In genomic region chr11:55326211-55326610, GRCm38 (mm10) we compare ENCODE assay signal across 14 mouse cellular contexts. TPM values are rescaled to one million over a fixed set of nuclear protein-coding genes. Genes with fewer than 3 reads are reported as not detected.
DNase-seq lines count a peak whose midpoint lies in the region; ATAC-seq and TF ChIP-seq lines count a peak whose summit lies in the region.
"Had no signal": no experiment of that assay in that cellular context is flagged by ENCODE, and none has a peak within 500 bp of the region (broad histone marks: within the 10 kb centered on the region; RNA-seq: fewer than 3 reads in every experiment).

No protein-coding gene starts in this region.

- no peak for TF ChIP-seq RAD21 in MEL (IDR thresholded peaks at IDR 0.05; ENCODE audit: low read depth, low read length)

- H3K4me1 ChIP-seq in kidney, embryonic 14.5 days (ENCODE audit: control insufficient read depth, insufficient read depth, low read length), result peaks cover 9% of the 10 kb centered on the region; the same call in 1 of the 2 replicates
- no peaks in the 10 kb centered on the region for H3K4me1 ChIP-seq in MEL (ENCODE audit: control insufficient read depth in 1 of 2, insufficient read depth in 2 of 2, low read length in 2 of 2)
- H3K4me1 ChIP-seq: midbrain, embryonic 10.5 days had no signal

- DNase-seq in cerebellum, postnatal 10 days, result peak; percentile 51 to 60
- DNase-seq in cerebellum, postnatal 36 days, result no peak
- DNase-seq in kidney, adult 9 months, result peak; percentile 4
- DNase-seq in MEL (ENCODE audit: low read depth, low spot score), result peak; percentile 9
- peak; percentile 37 for DNase-seq in kidney, postnatal 14 days
- DNase-seq in heart, adult 11 months, result no peak
- DNase-seq: heart, postnatal 4 days; liver, postnatal 0 days; thymus, postnatal 36 days had no signal

- no peak overlapping the region for H3K27ac ChIP-seq in kidney, embryonic 14.5 days (ENCODE audit: low read depth, low read length)
- H3K27ac ChIP-seq in MEL (ENCODE audit: control insufficient read depth, low read depth, low read length), result no peak overlapping the region
- H3K27ac ChIP-seq: limb, embryonic 13.5 days; midbrain, embryonic 10.5 days; stomach, postnatal 0 days had no signal

- H3K36me3 ChIP-seq in kidney, embryonic 14.5 days (ENCODE audit: control insufficient read depth, insufficient read depth, low read length), result no peaks in the 10 kb centered on the region
- no peaks in the 10 kb centered on the region for H3K36me3 ChIP-seq in MEL (ENCODE audit: control insufficient read depth in 1 of 2, insufficient read depth in 2 of 2, low read length in 2 of 2)
- H3K36me3 ChIP-seq: heart, embryonic 12.5 days; limb, embryonic 13.5 days; midbrain, embryonic 10.5 days had no signal

- no peak; the same call in 1 of the 2 replicates for ATAC-seq in kidney, embryonic 14.5 days (ENCODE audit: low FRiP score, low TSS enrichment)
- ATAC-seq: liver, postnatal 0 days had no signal

- no peak for TF ChIP-seq POLR2A in MEL (IDR thresholded peaks at IDR 0.05; ENCODE audit: control insufficient read depth in 1 of 2, insufficient read depth in 1 of 2, low read depth in 1 of 2, low read length in 2 of 2, poor library complexity in 1 of 2)

- TF ChIP-seq CTCF in MEL (IDR thresholded peaks at IDR 0.05 in 2 of 3, conservative IDR thresholded peaks at IDR 0.05 in 1 of 3; ENCODE audit: control insufficient read depth in 1 of 3, insufficient read depth in 1 of 3, low read depth in 2 of 3, low read length in 3 of 3, poor library complexity in 1 of 3, severe bottlenecking in 1 of 3), result no peak

- no peaks in the 10 kb centered on the region for H3K9me3 ChIP-seq in kidney, embryonic 14.5 days (ENCODE audit: control insufficient read depth, low read length)
- H3K9me3 ChIP-seq in MEL (replicated peaks; ENCODE audit: insufficient read depth, low read length), result no peaks in the 10 kb centered on the region
- H3K9me3 ChIP-seq: heart, embryonic 12.5 days; midbrain, embryonic 10.5 days had no signal

- no peaks in the 10 kb centered on the region for H3K79me2 ChIP-seq in MEL (ENCODE audit: control insufficient read depth, insufficient read depth, low read length, poor library complexity)

- H3K4me2 ChIP-seq in kidney, embryonic 14.5 days (replicated peaks; ENCODE audit: low read depth, low read length), result no peak overlapping the region
- H3K4me2 ChIP-seq: heart, embryonic 12.5 days; limb, embryonic 13.5 days had no signal

- H3K27me3 ChIP-seq in kidney, embryonic 14.5 days (ENCODE audit: control insufficient read depth, insufficient read depth, low read length), result no peaks in the 10 kb centered on the region
- H3K27me3 ChIP-seq in MEL (ENCODE audit: control insufficient read depth in 1 of 2, insufficient read depth in 2 of 2, low read length in 2 of 2), result peaks cover 8 to 13% of the 10 kb centered on the region in 2 experiments
- H3K27me3 ChIP-seq: heart, embryonic 12.5 days; limb, embryonic 13.5 days had no signal

- H3K9ac ChIP-seq in kidney, embryonic 14.5 days (ENCODE audit: low read depth, low read length), result no peak overlapping the region
- no peak overlapping the region for H3K9ac ChIP-seq in MEL (ENCODE audit: control insufficient read depth, low read depth, low read length, poor library complexity, severe bottlenecking)
- H3K9ac ChIP-seq: heart, embryonic 12.5 days; limb, embryonic 13.5 days; liver, postnatal 0 days had no signal

- no peak for TF ChIP-seq EP300 in MEL (IDR thresholded peaks at IDR 0.05; ENCODE audit: low read depth in 1 of 2, low read length in 2 of 2)

- H3K4me3 ChIP-seq in kidney, embryonic 14.5 days (ENCODE audit: low read length), result no peak overlapping the region
- H3K4me3 ChIP-seq in MEL (ENCODE audit: control insufficient read depth in 1 of 2, insufficient read depth in 1 of 2, low read depth in 2 of 2, low read length in 2 of 2), result no peak overlapping the region
- H3K4me3 ChIP-seq: heart, embryonic 12.5 days; limb, embryonic 13.5 days; midbrain, embryonic 10.5 days had no signal

- 72% methylated on average over 7 of the region's 7 CpGs for WGBS in kidney, embryonic 14.5 days

TF ChIP-seq in MEL, 35 proteins besides CTCF, POLR2A, EP300 and RAD21:
- TF ChIP-seq ZMIZ1 (IDR thresholded peaks at IDR 0.05; ENCODE audit: low read depth, low read length), result no peak
- TF ChIP-seq NRF1 (IDR thresholded peaks at IDR 0.05; ENCODE audit: insufficient read depth, low read depth, low read length, poor library complexity, severe bottlenecking), result no peak
- TF ChIP-seq MEF2A (IDR thresholded peaks at IDR 0.05; ENCODE audit: extremely low read depth, insufficient replicate concordance, low read depth, low read length, poor library complexity, severe bottlenecking), result no peak
- no peak for TF ChIP-seq JUND (IDR thresholded peaks at IDR 0.05; ENCODE audit: low read depth, low read length)
- TF ChIP-seq MAX (IDR thresholded peaks at IDR 0.05; ENCODE audit: low read length), result no peak
- TF ChIP-seq MYB (IDR thresholded peaks at IDR 0.05; ENCODE audit: low read depth, low read length), result no peak
- TF ChIP-seq SIN3A (IDR thresholded peaks at IDR 0.05; ENCODE audit: low read length), result no peak
- TF ChIP-seq ELF1 (IDR thresholded peaks at IDR 0.05; ENCODE audit: low read depth, low read length), result no peak

RNA-seq across cellular contexts. Expression of gene Fat2, which starts 10.2 kb away (rescaled TPM):
- polyA plus RNA-seq in kidney, embryonic 14.5 days (2014; fragmentation: Nextera tagmentation; extraction: Ambion mirVana), result 0.04 and 0.16 TPM in 2 replicates
- under 0.01 and 0.03 TPM in 2 replicates for total RNA-seq in MEL (2012; rRNA removed)
- under 1 TPM in 1 of 2 experiments, not detected in 1; 0.01 TPM for polyA plus RNA-seq in MEL (2012; ENCODE audit: insufficient read depth in 1 of 2, insufficient read length in 2 of 2, low read depth in 1 of 2, low replicate concordance in 2 of 2, missing spikeins in 1 of 2)
- polyA plus RNA-seq: heart, embryonic 12.5 days; liver, postnatal 0 days had no signal

Comparison
In these comparisons a context has a peak if more than half of its experiments do, and no peak if none do; other contexts are left out.
1. DNase-seq: peak in cerebellum, postnatal 10 days (2 of 2), kidney, adult 9 months (single experiment), MEL (single experiment) and kidney, postnatal 14 days (single experiment); none in cerebellum, postnatal 36 days (0 of 2) and heart, adult 11 months (single experiment).